Mouse (Mus musculus) adrenal gland, adult 18-20 months (tissue): ENCODE results near the gene Pskh1. TPM values are rescaled to one million over a fixed set of nuclear protein-coding genes. Genes with fewer than 3 reads are reported as not detected.

Experiments used
- DNase-seq, 2 experiments: peaks; one replicate each; pipeline ENCODE4 v3.0.0; 2021 to 2022; ENCODE audit warnings: low spot score in 2 of 2
- microRNA-seq, 2 experiments: library from miRNA; unstranded; fragments of <30 nt; microRNA quantifications; one replicate each; pipeline ENCODE4 v1.2.0; 2021; ENCODE audit warnings: borderline number of aligned reads in 2 of 2
- total RNA-seq, 2 experiments: library from RNA; stranded (reverse); gene quantifications; 1 replicate in 1 of 2; 2 replicates in 1 of 2; pipeline ENCODE4 v1.2.3; 2021

Pskh1 gene
- total RNA-seq, 2 experiments from 2014 or later = 25.8 to 30.0 TPM

DNA sequence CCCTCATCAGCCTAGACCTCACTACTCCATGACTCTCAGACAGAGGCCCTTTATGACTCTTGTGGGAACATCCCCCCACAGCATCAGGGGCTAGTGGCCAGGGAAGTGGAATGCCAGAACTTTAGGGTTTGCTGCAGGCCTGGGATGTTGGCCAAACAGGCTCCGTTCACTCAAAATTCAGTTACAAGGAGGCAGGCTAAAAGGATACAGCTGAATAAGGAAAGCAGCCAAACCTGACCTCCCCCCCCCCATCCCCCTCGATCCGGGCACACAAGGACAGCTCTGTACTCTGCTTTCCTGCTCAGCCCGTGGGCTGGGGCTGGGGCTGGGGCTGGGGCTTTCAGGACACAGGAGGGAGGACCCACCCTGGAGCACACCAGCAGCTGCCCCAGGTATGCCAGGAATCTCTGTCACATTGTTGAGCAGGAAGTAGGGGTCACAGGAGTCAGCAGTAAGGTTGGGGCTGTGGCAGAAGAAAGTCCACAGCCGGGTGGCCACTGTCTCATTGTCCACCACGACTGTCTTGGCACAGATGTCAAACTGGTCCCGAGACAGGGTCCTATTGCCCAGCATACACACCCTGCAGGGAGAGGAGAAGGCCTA, 50.9 kb downstream of the Pskh1 start:
- DNase-seq = no peak

- no peak for DNase-seq
Measured at GRCm38 (mm10) chr8:105956556-105956955, 56.3 kb downstream of the Pskh1 start.

- peak; percentile 23 to 42 for DNase-seq
Measured at GRCm38 (mm10) chr8:105957813-105958212, 57.6 kb downstream of the Pskh1 start.

- DNase-seq = peak in 1 of 2 experiments; percentile 40
Measured at GRCm38 (mm10) chr8:105959350-105959749, 59.1 kb downstream of the Pskh1 start.

GRCm38 (mm10) chr8:105961101-105961500, 60.9 kb downstream of the Pskh1 start:
- DNase-seq = no peak

GRCm38 (mm10) chr8:105961536-105961935, 61.3 kb downstream of the Pskh1 start:
- no peak for DNase-seq

GRCm38 (mm10) chr8:105964506-105965265, 64.4 kb downstream of the Pskh1 start:
- DNase-seq = no peak

DNA sequence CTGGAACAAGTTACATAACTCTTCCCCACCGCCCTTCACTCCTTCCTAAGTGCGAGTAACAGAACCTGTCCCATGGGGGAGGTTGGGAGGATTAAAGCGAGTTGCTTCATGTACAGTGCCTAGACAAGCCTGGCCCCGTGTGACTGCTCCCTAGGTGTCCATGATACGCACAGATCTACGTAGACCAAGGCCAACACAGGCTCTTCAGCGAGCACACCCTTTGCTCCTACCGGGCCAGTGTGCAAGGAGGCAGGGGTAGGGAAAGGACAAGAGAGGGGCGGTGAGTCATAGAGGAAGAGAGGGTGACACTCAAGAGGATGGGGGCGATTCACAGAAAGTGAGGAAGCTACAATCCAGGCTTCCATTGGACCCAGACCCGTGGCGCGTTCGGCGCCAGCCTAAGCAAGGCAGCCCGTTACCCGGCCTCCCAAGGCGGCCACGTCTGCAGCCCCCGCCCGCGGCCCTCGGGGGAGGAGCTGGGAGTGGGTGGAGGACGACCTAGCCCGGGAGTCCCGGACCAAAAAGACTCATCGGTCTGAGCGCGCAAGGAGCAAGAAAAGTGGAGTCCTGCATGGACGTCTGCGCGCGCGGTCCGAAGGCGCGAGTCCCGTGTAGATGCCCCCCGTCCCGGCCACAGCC, 65.1 kb downstream of the Pskh1 start:
- DNase-seq = peak in 1 of 2 experiments; percentile 68

- DNase-seq = peak; percentile 76 to 81
Measured at GRCm38 (mm10) chr8:105965905-105966341, 65.7 kb downstream of the Pskh1 start, which contains the start of gene Slc12a4. TSS of gene Slc12a4 (minus strand) at chr8:105966097.

GRCm38 (mm10) chr8:105966692-105967311, 66.6 kb downstream of the Pskh1 start:
- DNase-seq = no peak

- DNase-seq = no peak
Measured at GRCm38 (mm10) chr8:105969367-105969766, 69.1 kb downstream of the Pskh1 start.

GRCm38 (mm10) chr8:105971019-105971720, 70.9 kb downstream of the Pskh1 start:
- DNase-seq = no peak

- no peak for DNase-seq
Measured at GRCm38 (mm10) chr8:105975363-105975762, 75.1 kb downstream of the Pskh1 start.

GRCm38 (mm10) chr8:105979325-105979724, 79.1 kb downstream of the Pskh1 start, which contains the start of gene Dpep3:
TSS of gene Dpep3 (minus strand) at chr8:105979429.
- DNase-seq = no peak

DNA sequence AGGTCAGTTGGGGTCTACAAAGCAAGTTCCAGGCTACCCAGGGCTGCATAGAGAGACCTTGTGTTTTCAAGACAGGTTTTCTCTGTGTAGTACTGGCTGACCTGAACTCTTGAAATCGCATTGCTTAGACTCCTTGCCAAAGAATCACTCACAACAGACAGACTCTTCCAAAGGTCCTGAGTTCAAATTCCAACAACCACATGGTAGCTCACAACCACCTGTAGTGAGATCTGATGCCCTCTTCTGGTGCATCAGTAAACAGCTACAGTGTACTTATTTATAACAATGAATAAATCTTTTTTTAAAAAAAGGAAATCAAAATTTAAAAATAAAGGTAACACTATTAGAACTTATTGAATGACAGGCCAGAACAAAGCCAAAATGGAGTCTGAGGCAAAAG, 80.9 kb downstream of the Pskh1 start:
- DNase-seq = no peak

Small RNA genes lying within 50 kb of the gene (microRNA-seq; reads per million reads assigned to microRNA genes)
- gene Mir7074 = 0 to 1.8 reads per million in 2 experiments

Other genes with a start within 250 kb of the Pskh1 start
- 1 to 10 TPM; 2.0 to 2.9 TPM for gene Carmil2, start 214.2 kb upstream of the Pskh1 start, total RNA-seq
- 10 to 100 TPM; 21.1 to 23.9 TPM for gene Acd, start 199.3 kb upstream of the Pskh1 start, total RNA-seq
- 10 to 100 TPM in 1 of 2 experiments, 1 to 10 TPM in 1; 7.5 to 14.2 TPM for gene Pard6a, start 199.3 kb upstream of the Pskh1 start, total RNA-seq
- not detected for gene 4933405L10Rik, start 192.8 kb upstream of the Pskh1 start, total RNA-seq
- gene Enkd1, start 192.2 kb upstream of the Pskh1 start, total RNA-seq = 1 to 10 TPM; 3.0 to 3.5 TPM
- gene Gfod2, start 141.8 kb upstream of the Pskh1 start, total RNA-seq = 10 to 100 TPM in 1 of 2 experiments, 1 to 10 TPM in 1; 7.4 to 10.1 TPM
- 10 to 100 TPM; 20.1 to 24.7 TPM for gene Ranbp10, start 73.1 kb upstream of the Pskh1 start, total RNA-seq
- gene Tsnaxip1, start 72.7 kb upstream of the Pskh1 start, total RNA-seq = not detected
- 1 to 10 TPM; 5.9 to 6.5 TPM for gene Cenpt, start 47.2 kb upstream of the Pskh1 start, total RNA-seq
- 10 to 100 TPM; 35.7 to 38.6 TPM for gene Thap11, start 45.3 kb upstream of the Pskh1 start, total RNA-seq
- gene Nutf2, start 39.9 kb upstream of the Pskh1 start, total RNA-seq = 10 to 100 TPM; 43.9 to 46.2 TPM
- gene Edc4, start 19.6 kb upstream of the Pskh1 start, total RNA-seq = 10 to 100 TPM; 35.0 to 36.7 TPM
- 1 to 10 TPM; 1.3 to 1.6 TPM for gene Nrn1l, start 6.9 kb upstream of the Pskh1 start, total RNA-seq
- gene Ctrl, start 33.4 kb downstream of the Pskh1 start, total RNA-seq = under 1 TPM in 1 of 2 experiments, not detected in 1; 0.93 TPM
- 10 to 100 TPM; 78.7 to 84.1 TPM for gene Psmb10, start 38.0 kb downstream of the Pskh1 start, total RNA-seq
- 1 to 10 TPM in 1 of 2 experiments, under 1 TPM in 1; 0.51 to 1.8 TPM for gene Lcat, start 42.9 kb downstream of the Pskh1 start, total RNA-seq
- 10 to 100 TPM; 45.4 to 56.9 TPM for gene Slc12a4, start 65.7 kb downstream of the Pskh1 start, total RNA-seq
- gene Dpep3, start 79.0 kb downstream of the Pskh1 start, total RNA-seq = not detected
- 10 to 100 TPM; 14.2 to 21.2 TPM for gene Dus2, start 90.9 kb downstream of the Pskh1 start, total RNA-seq
- gene Dpep2nb, start 105.5 kb downstream of the Pskh1 start, total RNA-seq = not detected
- gene Ddx28, start 111.4 kb downstream of the Pskh1 start, total RNA-seq = 10 to 100 TPM; 16.4 to 16.9 TPM
- 10 to 100 TPM; 34.5 to 50.9 TPM for gene Nfatc3, start 158.4 kb downstream of the Pskh1 start, total RNA-seq
- gene Esrp2, start 236.5 kb downstream of the Pskh1 start, total RNA-seq = 1 to 10 TPM in 1 of 2 experiments, under 1 TPM in 1; 0.61 to 1.5 TPM
- 10 to 100 TPM; 19.8 to 28.8 TPM for gene Pla2g15, start 250.0 kb downstream of the Pskh1 start, total RNA-seq